Mouse (Mus musculus) MEL (cell line): ENCODE results near the gene Atf7. TPM values are rescaled to one million over a fixed set of nuclear protein-coding genes. Genes with fewer than 3 reads are reported as not detected.
A peak's percentile ranks its signal among the peaks of the same experiment; 100 is the strongest.

Source experiments
- DNase-seq: peaks from one replicate; pipeline ENCODE4 v3.0.0; 2011; ENCODE audit warnings: low read depth, low spot score
- H3K27ac ChIP-seq: 2 replicates; pipeline ENCODE4 v1.5.1; 2012; ENCODE audit warnings: low read depth, mild to moderate bottlenecking, control low read depth, low read length, moderate library complexity; ENCODE audit not compliant: control insufficient read depth
- H3K27me3 ChIP-seq, 2 experiments: fragments of 150-350 bp in 1 of 2; sonication (generic) in 1 of 2; 2 replicates each; pipeline ENCODE4 v1.6.1; 2012; ENCODE audit warnings: low read length in 2 of 2, mild to moderate bottlenecking in 2 of 2, improper control_type of control experiment in 1 of 2, moderate library complexity in 1 of 2; ENCODE audit not compliant: insufficient read depth in 2 of 2, control insufficient read depth in 1 of 2
- H3K36me3 ChIP-seq, 2 experiments: 2 replicates each; pipeline ENCODE4 v1.6.1; 2012 to 2014; ENCODE audit warnings: low read length in 2 of 2, improper control_type of control experiment in 1 of 2, inconsistent platforms in 1 of 2, mild to moderate bottlenecking in 1 of 2; ENCODE audit not compliant: insufficient read depth in 2 of 2, control insufficient read depth in 1 of 2
- H3K4me1 ChIP-seq, 2 experiments: fragments of 150-350 bp in 1 of 2; sonication (generic) in 1 of 2; 2 replicates each; pipeline ENCODE4 v1.6.1; 2012; ENCODE audit warnings: low read length in 2 of 2, improper control_type of control experiment in 1 of 2, mild to moderate bottlenecking in 1 of 2; ENCODE audit not compliant: insufficient read depth in 2 of 2, control insufficient read depth in 1 of 2
- H3K4me3 ChIP-seq, 2 experiments: fragments of 150-350 bp in 1 of 2; sonication (generic) in 1 of 2; 2 replicates each; pipeline ENCODE4 v1.5.1; 2012; ENCODE audit warnings: low read depth in 2 of 2, low read length in 2 of 2, mild to moderate bottlenecking in 2 of 2, moderate library complexity in 2 of 2, control low read depth in 1 of 2, improper control_type of control experiment in 1 of 2; ENCODE audit not compliant: control insufficient read depth in 1 of 2, insufficient read depth in 1 of 2
- H3K79me2 ChIP-seq: 2 replicates; pipeline ENCODE4 v1.6.1; 2012; ENCODE audit warnings: mild to moderate bottlenecking, low read length, moderate library complexity; ENCODE audit not compliant: control insufficient read depth, poor library complexity, insufficient read depth
- H3K9ac ChIP-seq: 2 replicates; pipeline ENCODE4 v1.6.1; 2012; ENCODE audit warnings: low read depth, mild to moderate bottlenecking, control low read depth, low read length, moderate library complexity; ENCODE audit not compliant: control insufficient read depth, poor library complexity, severe bottlenecking
- H3K9me3 ChIP-seq: fragments of 150-350 bp; sonication (generic); replicated peaks from 2 replicates; pipeline ENCODE4 v1.6.1; 2012; ENCODE audit warnings: mild to moderate bottlenecking, low read length, improper control_type of control experiment, moderate library complexity; ENCODE audit not compliant: insufficient read depth
- CHD1 ChIP-seq: IDR thresholded peaks from 2 replicates; pipeline ENCODE4 v1.6.1; 2012; ENCODE audit warnings: low read depth, mild to moderate bottlenecking, inconsistent platforms, low read length, improper control_type of control experiment
- CTCF ChIP-seq, 3 experiments: IDR thresholded peaks in 2 of 3; conservative IDR thresholded peaks in 1 of 3; 2 replicates each; pipeline ENCODE4 v1.5.1; 2011 to 2012; ENCODE audit warnings: low read length in 3 of 3, low read depth in 2 of 3, mild to moderate bottlenecking in 2 of 3, improper control_type of control experiment in 1 of 3, inconsistent platforms in 1 of 3, mixed read lengths in 1 of 3, moderate library complexity in 1 of 3; ENCODE audit not compliant: control insufficient read depth in 1 of 3, insufficient read depth in 1 of 3, poor library complexity in 1 of 3, severe bottlenecking in 1 of 3
- ELF1 ChIP-seq: IDR thresholded peaks from 2 replicates; pipeline ENCODE4 v1.6.1; 2014; ENCODE audit warnings: low read depth, mild to moderate bottlenecking, inconsistent platforms, low read length, improper control_type of control experiment, moderate library complexity
- EP300 ChIP-seq, 2 experiments: IDR thresholded peaks; 2 replicates each; pipeline ENCODE4 v1.6.1; 2011; ENCODE audit warnings: improper control_type of control experiment in 2 of 2, low read length in 2 of 2, low read depth in 1 of 2, mild to moderate bottlenecking in 1 of 2
- ETS1 ChIP-seq: IDR thresholded peaks from 2 replicates; pipeline ENCODE4 v1.6.1; 2012; ENCODE audit warnings: low read depth, mild to moderate bottlenecking, inconsistent platforms, low read length, improper control_type of control experiment, moderate library complexity
- GABPA ChIP-seq: IDR thresholded peaks from 2 replicates; pipeline ENCODE4 v1.6.1; 2012; ENCODE audit warnings: low read depth, mild to moderate bottlenecking, inconsistent platforms, low read length, improper control_type of control experiment, moderate library complexity
- HCFC1 ChIP-seq: IDR thresholded peaks from 2 replicates; pipeline ENCODE4 v1.6.1; 2012; ENCODE audit warnings: low read depth, mild to moderate bottlenecking, inconsistent platforms, low read length, improper control_type of control experiment, moderate library complexity
- JUND ChIP-seq: IDR thresholded peaks from 2 replicates; pipeline ENCODE4 v1.6.1; 2011; ENCODE audit warnings: low read depth, mild to moderate bottlenecking, improper control_type of control experiment, low read length
- MAZ ChIP-seq: IDR thresholded peaks from 2 replicates; pipeline ENCODE4 v1.6.1; 2012; ENCODE audit warnings: low read depth, mild to moderate bottlenecking, inconsistent platforms, low read length, improper control_type of control experiment
- MEF2A ChIP-seq: IDR thresholded peaks from 2 replicates; pipeline ENCODE4 v1.6.1; 2014; ENCODE audit warnings: low read depth, mild to moderate bottlenecking, inconsistent platforms, low read length, improper control_type of control experiment; ENCODE audit not compliant: poor library complexity, insufficient replicate concordance, severe bottlenecking; ENCODE audit errors: extremely low read depth
- MXI1 ChIP-seq: IDR thresholded peaks from 2 replicates; pipeline ENCODE4 v1.6.1; 2011; ENCODE audit warnings: mild to moderate bottlenecking, low read depth, low read length, improper control_type of control experiment
- MYB ChIP-seq: IDR thresholded peaks from 2 replicates; pipeline ENCODE4 v1.6.1; 2011; ENCODE audit warnings: mild to moderate bottlenecking, low read depth, low read length, improper control_type of control experiment
- NRF1 ChIP-seq: IDR thresholded peaks from 2 replicates; pipeline ENCODE4 v1.6.1; 2014; ENCODE audit warnings: low read depth, mild to moderate bottlenecking, inconsistent platforms, low read length, improper control_type of control experiment, moderate library complexity; ENCODE audit not compliant: poor library complexity, insufficient read depth, severe bottlenecking
- POLR2AphosphoS2 ChIP-seq: IDR thresholded peaks from 2 replicates; pipeline ENCODE4 v1.6.1; 2011; ENCODE audit warnings: low read length, improper control_type of control experiment
- RAD21 ChIP-seq: IDR thresholded peaks from 2 replicates; pipeline ENCODE4 v1.6.1; 2011; ENCODE audit warnings: mild to moderate bottlenecking, low read depth, low read length, improper control_type of control experiment
- RCOR1 ChIP-seq: IDR thresholded peaks from 2 replicates; pipeline ENCODE4 v1.6.1; 2012; ENCODE audit warnings: low read depth, mild to moderate bottlenecking, inconsistent platforms, low read length, improper control_type of control experiment
- SIN3A ChIP-seq: IDR thresholded peaks from 2 replicates; pipeline ENCODE4 v1.6.1; 2012; ENCODE audit warnings: low read length, improper control_type of control experiment, inconsistent platforms
- TAL1 ChIP-seq: IDR thresholded peaks from 2 replicates; pipeline ENCODE4 v1.6.1; 2012; ENCODE audit warnings: mild to moderate bottlenecking, inconsistent platforms, low read length, moderate library complexity, mixed read lengths
- TBP ChIP-seq: IDR thresholded peaks from 2 replicates; pipeline ENCODE4 v1.8.0; 2011; ENCODE audit warnings: low read depth, low read length, improper control_type of control experiment
- TCF12 ChIP-seq: IDR thresholded peaks from 2 replicates; pipeline ENCODE4 v1.6.1; 2014; ENCODE audit warnings: low read depth, mild to moderate bottlenecking, inconsistent platforms, low read length, improper control_type of control experiment, moderate library complexity
- UBTF ChIP-seq: IDR thresholded peaks from 2 replicates; pipeline ENCODE4 v1.6.1; 2012; ENCODE audit warnings: low read depth, mild to moderate bottlenecking, inconsistent platforms, low read length, improper control_type of control experiment, moderate library complexity, borderline replicate concordance; ENCODE audit not compliant: insufficient read depth
- USF2 ChIP-seq, 2 experiments: IDR thresholded peaks; 2 replicates each; pipeline ENCODE4 v1.6.1; 2011 to 2012; ENCODE audit warnings: improper control_type of control experiment in 2 of 2, low read length in 2 of 2, borderline replicate concordance in 1 of 2, inconsistent platforms in 1 of 2, low read depth in 1 of 2, mild to moderate bottlenecking in 1 of 2; ENCODE audit not compliant: insufficient read depth in 1 of 2
- ZC3H11A ChIP-seq: IDR thresholded peaks from 2 replicates; pipeline ENCODE4 v1.6.1; 2012; ENCODE audit warnings: low read depth, mild to moderate bottlenecking, inconsistent platforms, low read length, improper control_type of control experiment
- ZNF384 ChIP-seq: IDR thresholded peaks from 2 replicates; pipeline ENCODE4 v1.6.1; 2012; ENCODE audit warnings: low read depth, mild to moderate bottlenecking, inconsistent platforms, low read length, improper control_type of control experiment
- polyA plus RNA-seq, 2 experiments: library from polyadenylated mRNA; stranded (reverse) in 1 of 2; unstranded in 1 of 2; fragments of >175 nt in 1 of 2; fragments of >200 nt in 1 of 2; gene quantifications; 2 replicates each; pipeline versions ENCODE4 v1.2.1 to v1.2.4; 2012; ENCODE audit warnings: low replicate concordance in 2 of 2, low read depth in 1 of 2; ENCODE audit not compliant: insufficient read length in 2 of 2, insufficient read depth in 1 of 2, missing spikeins in 1 of 2
- total RNA-seq: library from RNA; depleted of rRNA; stranded (reverse); fragments of 300-350 nt; gene quantifications from 2 replicates; pipeline ENCODE4 v1.2.3, GENCODE M21; 2012

Atf7 gene
- total and polyA plus RNA-seq, 3 experiments, result 12.8 to 49.6 TPM; not detected in 1

DNA sequence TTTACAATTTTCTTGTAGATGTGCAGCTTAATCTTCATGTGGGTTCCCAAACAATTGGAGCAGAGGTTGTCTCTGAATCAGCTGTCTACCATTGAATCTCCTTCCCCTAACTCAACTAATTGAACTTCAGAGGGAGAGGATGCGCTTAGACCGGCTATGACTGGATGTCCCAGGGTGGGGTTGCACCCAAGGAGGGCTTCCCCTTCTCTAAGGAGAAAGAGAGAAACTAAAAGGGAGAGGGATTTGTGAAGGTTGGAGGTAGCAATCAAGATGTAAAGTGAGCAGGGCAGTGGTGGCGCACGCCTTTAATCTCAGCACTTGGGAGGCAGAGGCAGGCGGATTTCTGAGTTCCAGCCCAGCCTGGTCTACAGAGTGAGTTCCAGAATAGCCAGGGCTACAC is 5.8 kb downstream of the Atf7 start:
- TF ChIP-seq TBP (peak; percentile 33; the same call in 1 of the 2 replicates), ZNF384 (no peak)
- Histone ChIP-seq H3K27me3 (no peaks in the 10 kb centered on the region), H3K9ac (no peak overlapping the region), H3K79me2 (peaks cover 56% of the 10 kb centered on the region), H3K36me3 (peaks cover 2 to 52% of the 10 kb centered on the region in 2 experiments), H3K4me3 (no peak overlapping the region), H3K27ac (no peak overlapping the region), H3K4me1 (peaks cover 7 to 43% of the 10 kb centered on the region in 2 experiments), H3K9me3 (no peaks in the 10 kb centered on the region)
- DNase-seq, result no peak

- Histone ChIP-seq H3K4me1 (peaks cover 3 to 40% of the 10 kb centered on the region in 2 experiments), H3K9ac (no peak overlapping the region), H3K27ac (peak overlapping the region; percentile 38; the same call in 1 of the 2 replicates), H3K27me3 (no peaks in the 10 kb centered on the region), H3K4me3 (peak overlapping the region in 1 of 2 experiments; percentile 51; a peak in 2 of 4 replicates), H3K36me3 (peaks cover 2 to 42% of the 10 kb centered on the region in 2 experiments)
- peak; percentile 64 for DNase-seq
- TF ChIP-seq ETS1 (peak; percentile 98), ZNF384 (no peak), CHD1 (peak; percentile 73; the same call in 1 of the 2 replicates), SIN3A (peak; percentile 90; the same call in 1 of the 2 replicates), HCFC1 (no peak), JUND (no peak), ZC3H11A (0 out of 2 replicates have a peak, but pooled peaks have one; percentile 17), ELF1 (no peak), MXI1 (peak; percentile 81; the same call in 1 of the 2 replicates), GABPA (no peak), USF2 (IDR thresholded peaks at IDR 0.05; ENCODE audit: borderline replicate concordance in 1 of 2, insufficient read depth in 1 of 2, low read depth in 1 of 2, low read length in 2 of 2) (no peak), RAD21 (no peak), CTCF (IDR thresholded peaks at IDR 0.05 in 2 of 3, conservative IDR thresholded peaks at IDR 0.05 in 1 of 3; ENCODE audit: control insufficient read depth in 1 of 3, insufficient read depth in 1 of 3, low read depth in 2 of 3, low read length in 3 of 3, poor library complexity in 1 of 3, severe bottlenecking in 1 of 3) (no peak), MAZ (no peak), TCF12 (peak; percentile 61; the same call in 1 of the 2 replicates), MYB (peak; percentile 60; the same call in 1 of the 2 replicates), TAL1 (no peak), EP300 (IDR thresholded peaks at IDR 0.05; ENCODE audit: low read depth in 1 of 2, low read length in 2 of 2) (peak; percentile 70 to 71), NRF1 (no peak), POLR2AphosphoS2 (no peak), RCOR1 (no peak), UBTF (no peak), MEF2A (peak; percentile 76; the same call in 1 of the 2 replicates)
- TF ChIP-seq, all 39 proteins: peak for 9
- no peaks in the 10 kb centered on the region for H3K9me3 ChIP-seq
- H3K79me2 ChIP-seq, result peaks cover 48% of the 10 kb centered on the region
These were observed 7.6 kb downstream of the Atf7 start for GRCm38 (mm10) chr15:102617654-102618053.
